Mouse (Mus musculus) kidney, postnatal 36 days (tissue): ENCODE measurements at regions not wholly inside any gene's neighbourhood (a gene's known extent, or its start where the extent isn't known, plus 50 kb on each side); places are given as distances from the start of the nearest gene placed in this dataset.

Experiments used
- DNase-seq, 2 experiments: peaks; one replicate each; pipeline ENCODE4 v3.0.0; 2021 to 2022; ENCODE audit warnings: mixed read lengths in 2 of 2

DNA sequence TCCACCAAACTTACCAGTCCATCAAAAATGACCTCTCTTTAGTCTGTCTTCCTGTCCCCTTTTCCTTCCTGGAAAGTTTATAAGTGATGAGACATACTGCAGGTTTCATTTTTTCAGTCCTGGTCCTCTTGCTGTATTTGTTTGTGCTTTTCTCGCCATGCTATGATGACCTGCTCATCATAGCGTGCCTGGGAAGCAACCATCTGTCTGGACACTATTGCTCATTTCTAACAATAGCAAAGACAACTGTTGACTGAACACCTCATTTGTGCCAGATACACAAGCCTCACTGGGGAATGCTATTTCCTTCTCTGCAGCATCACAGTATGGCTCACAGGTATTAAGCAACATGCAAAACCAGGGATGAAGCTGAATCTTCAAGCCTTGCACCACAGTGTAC is 85.2 kb upstream of the Cdkn2b start:
- DNase-seq: no peak

DNA sequence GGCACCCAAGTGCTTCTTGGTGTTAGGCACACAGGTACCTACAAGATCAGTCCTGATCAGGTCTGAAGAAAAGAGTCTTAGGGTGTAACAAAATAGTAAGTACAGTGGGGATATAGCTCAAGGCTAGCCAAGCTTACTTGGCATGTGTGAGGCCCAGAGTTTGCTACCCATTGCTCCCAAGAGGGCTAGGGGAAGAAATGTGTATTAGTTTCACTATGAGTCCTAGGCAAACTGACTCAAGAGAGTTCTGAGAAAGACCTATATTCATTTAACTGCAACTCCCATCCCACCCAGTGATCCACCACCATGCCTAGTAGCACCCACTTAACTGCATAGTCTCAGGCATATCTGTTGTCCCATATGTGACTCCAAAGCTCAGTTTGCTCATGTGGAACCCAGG is 84.5 kb upstream of the Cdkn2b start:
- no peak for DNase-seq

DNA sequence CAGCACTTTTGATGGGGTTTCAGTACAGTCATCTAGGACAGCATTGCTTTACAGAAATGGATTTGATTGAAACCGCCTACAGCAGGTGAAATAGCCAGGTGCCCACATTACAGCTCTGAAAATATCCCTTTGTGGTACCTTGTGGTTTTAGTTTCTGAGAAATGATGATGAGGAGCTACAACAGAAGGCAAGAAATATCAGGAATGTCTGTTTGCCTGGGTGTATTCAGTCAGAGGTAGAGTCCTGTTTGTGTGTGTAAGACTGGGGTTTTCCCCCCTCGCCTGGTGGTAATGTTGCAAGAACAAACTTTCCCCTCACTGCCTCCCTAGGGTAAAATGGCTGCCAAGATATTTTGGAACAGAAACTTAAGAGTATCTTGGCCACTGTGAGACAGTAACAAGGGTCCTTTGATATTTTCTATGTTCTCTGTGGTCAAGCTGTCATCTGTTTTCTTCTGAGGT is 82.4 kb upstream of the Cdkn2b start:
- no peak for DNase-seq

- no peak for DNase-seq
Observed at GRCm38 (mm10) chr4:89392791-89393190, 82.0 kb upstream of the Cdkn2b start.

GRCm38 (mm10) chr4:89391463-89392308 is 80.8 kb upstream of the Cdkn2b start:
- DNase-seq: no peak

DNA sequence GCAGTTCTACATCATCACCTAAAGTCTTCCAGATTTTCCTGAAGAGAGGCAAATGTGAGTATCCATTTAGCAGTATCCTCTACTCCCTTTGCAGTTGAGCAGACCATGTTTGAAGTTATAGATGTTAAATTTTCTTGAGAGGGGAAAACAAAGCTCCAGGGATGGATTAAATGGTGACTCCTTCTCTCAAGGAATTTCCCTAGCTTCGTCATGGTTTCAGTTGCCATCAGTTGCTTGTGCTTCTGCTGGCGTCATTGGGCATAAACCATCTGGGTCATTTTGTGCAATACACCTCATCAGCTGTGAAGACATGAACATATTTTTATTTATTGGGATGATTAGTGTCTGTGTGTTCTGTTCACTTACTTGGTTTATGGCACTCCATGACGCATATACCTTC is 72.7 kb upstream of the Cdkn2b start:
- no peak for DNase-seq

DNA sequence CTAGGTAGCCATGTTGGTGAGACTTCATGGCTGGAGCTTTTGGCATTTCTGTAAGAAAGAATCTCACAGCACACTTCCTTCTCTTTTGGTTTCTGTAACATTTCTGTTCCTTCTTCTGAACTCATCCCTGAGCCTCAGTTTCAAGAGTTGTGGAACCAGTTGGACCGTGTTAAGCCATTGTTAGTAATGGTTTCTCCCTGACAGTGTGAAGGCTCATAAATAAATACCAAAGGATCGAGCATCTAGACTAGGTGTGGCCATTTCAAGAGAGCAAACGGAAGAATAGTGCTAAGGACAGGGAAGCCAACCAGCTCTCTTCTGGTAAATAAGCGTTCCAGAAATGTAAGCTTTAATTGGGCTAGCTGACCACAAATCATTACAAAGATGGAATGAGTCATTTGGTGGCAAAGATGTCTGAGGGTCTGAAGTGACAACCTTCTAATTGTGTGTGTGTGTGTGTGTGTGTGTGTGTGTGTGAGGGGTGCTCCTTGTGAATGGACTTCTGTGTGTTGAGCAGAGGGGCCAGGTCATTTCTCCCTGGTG is 71.7 kb upstream of the Cdkn2b start:
- no peak for DNase-seq

DNA sequence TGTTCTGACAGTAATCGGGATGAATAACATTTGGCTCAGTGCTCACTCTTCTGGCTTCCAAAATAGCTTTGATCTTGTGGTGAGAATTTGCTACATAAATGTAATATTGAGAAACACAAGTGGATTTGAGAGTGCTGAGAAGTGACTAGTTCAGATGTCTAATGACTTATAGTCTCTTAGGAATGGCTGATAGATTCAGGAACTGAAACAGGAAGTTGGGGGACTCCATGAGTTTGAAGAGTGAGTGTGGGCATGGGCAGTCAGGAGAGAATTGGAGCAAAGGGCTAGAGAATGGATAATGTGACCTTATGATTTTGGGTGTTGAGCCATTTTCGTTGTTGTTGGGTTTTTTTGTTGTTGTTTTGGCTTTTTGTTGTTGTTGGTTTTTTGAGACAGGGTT is 70.9 kb upstream of the Cdkn2b start:
- no peak for DNase-seq

DNA sequence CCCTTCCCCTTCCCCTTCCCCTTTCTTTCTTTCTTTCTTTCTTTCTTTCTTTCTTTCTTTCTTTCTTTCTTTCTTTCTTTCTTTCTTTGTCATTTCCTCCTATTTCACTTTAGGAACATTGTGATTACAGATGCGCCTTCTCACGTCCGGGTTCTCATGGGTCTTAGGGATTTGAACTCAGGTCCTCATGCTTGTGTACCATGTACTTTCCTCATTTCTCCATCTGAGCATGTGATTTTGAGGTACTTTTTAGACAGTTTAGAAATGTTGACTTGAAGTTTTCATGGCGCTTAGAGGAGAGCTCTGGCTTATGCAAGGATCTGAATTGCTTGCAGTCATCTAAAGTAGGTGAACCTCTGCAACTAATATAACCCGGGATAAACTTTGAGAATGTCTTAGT is 70.2 kb upstream of the Cdkn2b start:
- DNase-seq: no peak

DNA sequence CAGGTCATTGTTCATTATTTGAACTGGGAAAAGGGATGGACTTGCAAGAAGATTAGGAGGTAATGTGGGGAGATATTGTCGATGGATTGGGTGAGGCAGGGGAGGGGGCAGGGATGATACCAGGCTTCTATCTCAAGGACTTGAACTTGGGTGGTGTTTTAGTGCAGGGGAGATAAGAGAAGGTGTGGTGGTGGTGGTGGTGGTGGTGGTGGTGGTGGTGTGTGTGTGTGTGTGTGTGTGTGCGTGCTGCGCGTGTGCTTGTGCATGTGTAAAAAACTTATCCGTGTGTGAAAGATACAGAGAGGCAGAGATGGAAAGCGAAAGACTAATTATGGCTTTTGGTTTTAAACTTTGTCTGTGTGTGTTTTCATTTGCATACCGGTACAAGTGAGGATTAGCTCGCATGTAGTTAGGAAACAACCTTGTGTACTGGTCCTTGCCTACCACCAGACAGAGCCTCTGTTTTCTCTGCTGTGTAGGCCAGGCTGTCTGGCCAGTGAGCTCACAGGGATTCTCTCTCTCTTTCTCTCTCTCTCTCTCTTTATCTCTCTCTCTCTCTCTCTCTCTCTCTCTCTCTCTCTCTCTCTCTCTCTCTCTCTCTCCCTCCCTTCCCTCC is 69.6 kb upstream of the Cdkn2b start:
- DNase-seq: no peak

DNA sequence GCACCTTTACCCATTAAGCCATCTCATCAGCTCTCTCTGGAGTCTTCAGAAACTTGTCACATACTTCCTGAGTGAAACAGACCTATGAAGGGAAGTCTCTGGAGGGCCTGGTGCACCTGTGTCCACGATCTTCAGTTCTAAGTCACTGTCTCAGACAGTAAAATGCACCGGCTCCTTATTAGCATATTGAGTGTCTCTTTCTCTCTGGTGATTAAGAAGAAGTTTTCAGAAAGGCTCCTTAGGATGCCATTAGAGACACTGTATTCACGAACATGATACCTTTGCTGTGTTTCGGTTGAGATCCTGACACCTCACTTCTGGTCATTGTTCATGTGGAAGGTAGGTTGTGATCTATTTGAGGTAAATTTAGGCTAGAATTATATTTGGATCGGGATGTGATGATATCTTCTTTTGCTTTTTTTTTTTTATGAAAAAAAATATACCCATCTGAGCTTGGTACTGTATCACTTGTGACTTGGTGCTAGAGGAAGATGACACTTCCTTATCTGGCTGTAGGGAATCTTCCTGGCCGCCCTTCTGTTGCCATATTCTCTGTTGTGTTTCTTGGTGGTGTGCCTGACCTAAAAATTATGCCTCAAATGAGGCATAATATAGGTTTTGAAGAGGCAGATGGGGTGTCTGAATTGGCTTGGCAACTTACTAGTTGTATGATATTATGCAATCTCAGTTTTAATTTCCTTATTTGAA is 68.9 kb upstream of the Cdkn2b start:
- no peak for DNase-seq

GRCm38 (mm10) chr4:89372631-89373030 is 61.8 kb upstream of the Cdkn2b start:
- DNase-seq: no peak

- no peak for DNase-seq
Observed at GRCm38 (mm10) chr4:89368850-89369524, 58.1 kb upstream of the Cdkn2b start.

DNA sequence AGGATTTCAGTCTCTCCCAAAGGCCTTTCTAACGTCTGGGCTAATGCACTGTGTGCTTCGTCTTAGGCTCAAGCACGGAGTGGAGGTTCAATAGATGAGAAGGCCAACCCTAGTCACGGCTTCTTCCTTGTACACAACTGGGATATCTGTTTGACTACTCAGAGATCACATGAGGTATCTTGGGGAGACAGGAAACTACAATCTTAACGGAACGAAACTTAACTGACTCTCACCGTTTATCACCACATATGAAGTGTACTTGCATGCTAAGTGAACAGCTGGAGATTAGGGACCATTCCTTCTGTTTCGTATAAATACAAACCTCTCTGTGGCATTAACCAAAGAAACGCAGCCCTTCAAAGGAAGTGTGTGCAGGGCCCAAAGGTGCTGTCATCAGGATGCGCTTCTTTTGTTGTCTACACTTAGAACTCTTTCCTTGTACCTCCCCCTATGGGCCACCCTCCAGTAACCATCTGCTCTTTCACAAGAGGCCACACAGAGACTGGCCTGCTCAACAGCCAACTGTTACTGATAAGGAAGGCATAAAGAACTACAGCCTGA is 55.8 kb upstream of the Cdkn2b start:
- DNase-seq: no peak

DNA sequence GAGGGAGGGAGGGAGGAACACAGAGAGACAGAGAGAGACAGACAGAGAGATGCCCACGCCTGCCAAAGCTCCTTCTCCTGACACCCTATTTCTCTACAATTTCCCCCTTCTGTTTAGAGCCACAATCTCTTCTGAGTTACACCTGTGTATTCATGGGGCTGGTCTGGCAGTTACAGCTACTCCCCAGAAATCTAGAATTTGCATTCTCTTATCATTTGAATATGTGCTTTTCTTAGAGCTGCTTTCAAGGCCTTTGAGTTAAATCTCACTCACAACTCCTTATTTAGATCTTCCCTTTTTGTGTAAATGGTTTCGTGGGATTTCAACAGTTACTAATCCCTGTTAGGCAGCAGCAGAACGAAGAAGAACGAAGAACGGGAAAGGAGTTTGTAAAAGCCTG is 55.0 kb upstream of the Cdkn2b start:
- DNase-seq: no peak

GRCm38 (mm10) chr4:89363150-89363683 is 52.4 kb upstream of the Cdkn2b start:
- no peak for DNase-seq

DNA sequence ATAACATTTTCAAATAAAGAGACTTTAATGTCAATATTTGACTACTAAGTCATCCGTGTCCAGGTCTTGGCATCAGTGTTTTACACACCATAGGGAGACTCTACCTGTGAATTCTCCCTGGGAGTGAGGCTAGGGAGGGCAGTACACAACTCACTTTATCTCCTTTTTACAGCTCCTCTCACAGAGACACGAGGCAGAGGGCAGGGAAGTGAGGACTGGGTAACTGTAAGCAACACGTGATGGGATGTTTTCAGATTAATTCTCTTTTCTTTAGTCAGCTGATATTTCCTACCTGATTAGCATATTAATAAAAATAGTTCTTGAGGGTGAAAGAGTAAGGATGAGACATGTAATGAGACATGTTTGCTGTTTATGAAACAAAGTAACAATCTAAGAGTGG is 51.8 kb upstream of the Cdkn2b start:
- peak in 1 of 2 experiments; percentile 22 for DNase-seq

DNA sequence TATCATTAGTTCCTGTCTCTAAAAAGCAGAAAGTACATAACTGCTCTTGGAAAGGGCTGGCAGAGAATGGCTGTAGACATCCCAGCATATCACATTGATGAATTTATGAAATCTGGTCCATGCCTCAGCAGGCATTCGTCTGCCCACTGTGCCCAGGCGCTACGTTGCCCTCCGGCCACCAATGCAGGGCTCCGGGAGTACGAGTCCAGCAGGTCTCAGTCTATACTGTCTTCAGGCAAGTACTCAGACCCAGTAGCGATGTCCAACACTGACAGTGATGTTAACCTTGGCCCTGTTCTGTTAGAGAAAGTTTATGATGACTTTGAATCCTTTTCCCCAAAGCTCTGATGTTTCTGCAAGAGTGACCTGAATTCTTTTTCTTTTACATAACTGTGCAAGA is 50.5 kb upstream of the Cdkn2b start:
- no peak for DNase-seq
